Mouse (Mus musculus): ENCODE results near the gene Grik4.

DNA sequence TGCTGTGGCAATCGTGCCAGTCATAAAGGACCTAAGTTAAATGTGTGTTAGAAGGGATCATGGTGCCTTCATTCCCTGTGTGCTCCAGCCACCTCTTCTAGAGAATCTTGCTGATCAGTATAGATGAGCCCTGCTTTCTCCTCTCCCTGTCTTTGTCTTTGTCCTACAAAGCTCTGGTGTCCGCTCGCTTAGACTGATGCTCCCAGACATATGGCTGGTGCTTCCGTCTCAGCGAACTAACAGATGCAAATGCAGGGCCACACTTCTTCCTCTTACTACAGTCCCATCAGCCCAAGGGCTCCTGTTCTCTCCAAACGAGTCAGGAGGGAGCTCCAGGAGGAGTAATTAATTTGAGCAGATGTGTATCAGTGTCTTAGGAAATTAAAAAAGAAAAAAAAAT, 71.4 kb downstream of the Grik4 start:
- TF ChIP-seq FLI1 (IDR thresholded peaks at IDR 0.05; ENCODE audit: low read length) (no peak), GATA1 (IDR thresholded peaks at IDR 0.05; ENCODE audit: borderline replicate concordance, low read length) (no peak)
